Mouse (Mus musculus) cerebellum, adult 8-10 months (tissue): ENCODE results near the gene Arf6.
A peak's percentile ranks its signal among the peaks of the same experiment; 100 is the strongest.
"Not testable (repeated sequence)": the region's sequence is repeated elsewhere in the genome, so short reads cannot be mapped to it uniquely, and the experiment has no call there.

ENCODE experiments used
- DNase-seq: peaks from one replicate; pipeline ENCODE4 v3.0.0; 2022

The Arf6 gene

DNA sequence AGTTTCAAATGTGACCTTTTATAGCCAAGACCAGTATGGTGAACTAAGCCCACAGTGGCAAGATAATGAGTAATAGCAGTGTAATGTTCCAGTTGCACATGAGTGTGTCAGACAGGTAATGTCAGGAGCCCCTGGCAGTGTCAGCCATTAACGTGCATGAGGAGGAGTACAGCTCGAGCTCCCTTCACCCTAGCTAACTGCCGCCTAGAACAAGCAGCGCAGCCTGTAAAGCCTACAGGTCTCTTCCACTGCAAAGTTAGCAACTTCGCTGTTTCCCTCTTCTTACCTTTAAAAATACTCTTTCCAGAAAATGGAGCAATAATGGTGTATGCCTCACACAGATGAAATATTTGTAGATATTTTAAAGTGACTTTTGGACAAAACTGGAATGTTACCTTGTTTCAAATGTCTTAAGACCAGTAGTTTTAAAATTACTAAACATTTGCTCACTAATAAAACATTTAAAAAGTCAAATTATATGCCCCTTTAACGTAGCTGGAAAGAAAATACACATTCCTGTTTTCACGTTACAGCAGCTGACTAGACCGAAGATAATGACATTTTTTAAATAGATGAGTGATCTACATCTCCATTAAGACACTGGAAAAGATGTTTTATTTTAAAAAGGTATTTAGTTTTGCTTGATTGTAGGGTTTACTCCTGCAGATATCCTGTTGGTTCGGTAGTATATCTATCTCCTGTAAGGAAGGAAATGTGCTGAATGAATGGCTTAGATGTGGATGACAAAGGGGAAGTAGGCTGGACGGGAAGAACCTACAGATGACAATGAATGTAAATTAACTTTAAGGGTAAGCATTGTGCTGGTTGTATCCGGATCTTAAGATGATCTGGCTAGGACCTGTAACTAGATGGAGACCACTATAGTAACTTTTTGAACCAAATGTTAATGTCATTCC lies 2.2 kb downstream of the Arf6 start:
- DNase-seq = no peak

DNA sequence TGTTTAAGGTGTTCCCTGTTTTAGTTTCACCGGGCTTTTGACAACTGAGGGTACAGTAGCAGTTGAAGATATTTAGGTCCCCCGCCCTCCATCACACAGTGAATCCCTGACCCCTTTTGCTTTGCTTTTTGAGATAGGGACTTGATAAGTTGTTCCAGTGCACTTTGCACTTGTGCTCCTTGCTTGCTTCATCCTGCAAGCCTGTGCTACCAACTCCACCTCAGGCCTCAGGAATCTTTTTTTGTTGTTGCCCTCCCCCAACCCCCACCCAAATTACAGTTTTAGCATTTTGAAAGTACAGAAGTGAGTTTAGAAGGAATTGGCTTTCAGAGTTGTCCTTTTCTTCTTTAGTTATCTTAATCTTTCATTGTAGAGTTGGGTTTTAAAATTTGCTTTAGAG lies 4.2 kb downstream of the Arf6 start:
- DNase-seq = no peak

DNA sequence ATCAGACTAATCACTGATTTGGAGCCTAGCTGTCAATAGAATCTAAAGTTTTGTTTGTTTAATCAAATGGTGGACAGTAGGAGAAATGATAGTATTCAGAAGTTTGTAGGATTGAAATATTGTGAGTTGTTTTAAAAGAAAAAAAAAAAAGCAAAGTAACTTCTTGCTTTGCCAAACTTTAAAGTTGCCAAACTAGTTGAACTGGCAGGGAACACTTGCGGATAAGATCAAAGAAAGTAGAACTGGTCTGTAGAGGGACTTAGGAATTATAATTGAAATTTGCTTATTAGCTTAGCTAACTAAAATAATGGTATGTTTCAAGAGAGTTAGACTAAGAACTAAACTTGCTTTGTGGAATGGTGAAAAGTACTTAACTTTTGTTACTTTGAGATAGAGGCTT lies 5.2 kb downstream of the Arf6 start:
- DNase-seq = no peak

DNA sequence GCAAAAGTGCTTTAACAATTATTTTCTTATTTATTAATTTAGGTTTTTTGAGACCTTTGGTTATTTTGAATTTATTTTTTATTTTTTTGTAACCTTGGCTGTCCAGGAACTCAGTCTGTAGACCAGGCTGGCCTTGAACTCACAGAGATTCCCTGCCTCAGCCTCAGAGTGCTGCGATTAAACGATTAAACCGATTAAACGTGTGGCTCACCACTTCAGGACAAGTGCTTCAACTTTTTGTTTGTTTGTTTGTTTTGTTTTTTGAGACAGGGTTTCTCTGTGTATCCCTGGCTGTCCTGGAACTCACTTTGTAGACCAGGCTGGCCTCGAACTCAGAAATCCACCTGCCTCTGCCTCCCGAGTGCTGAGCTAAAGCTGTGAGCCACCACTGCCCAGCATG lies 5.7 kb downstream of the Arf6 start:
- DNase-seq = not testable (repeated sequence)

DNA sequence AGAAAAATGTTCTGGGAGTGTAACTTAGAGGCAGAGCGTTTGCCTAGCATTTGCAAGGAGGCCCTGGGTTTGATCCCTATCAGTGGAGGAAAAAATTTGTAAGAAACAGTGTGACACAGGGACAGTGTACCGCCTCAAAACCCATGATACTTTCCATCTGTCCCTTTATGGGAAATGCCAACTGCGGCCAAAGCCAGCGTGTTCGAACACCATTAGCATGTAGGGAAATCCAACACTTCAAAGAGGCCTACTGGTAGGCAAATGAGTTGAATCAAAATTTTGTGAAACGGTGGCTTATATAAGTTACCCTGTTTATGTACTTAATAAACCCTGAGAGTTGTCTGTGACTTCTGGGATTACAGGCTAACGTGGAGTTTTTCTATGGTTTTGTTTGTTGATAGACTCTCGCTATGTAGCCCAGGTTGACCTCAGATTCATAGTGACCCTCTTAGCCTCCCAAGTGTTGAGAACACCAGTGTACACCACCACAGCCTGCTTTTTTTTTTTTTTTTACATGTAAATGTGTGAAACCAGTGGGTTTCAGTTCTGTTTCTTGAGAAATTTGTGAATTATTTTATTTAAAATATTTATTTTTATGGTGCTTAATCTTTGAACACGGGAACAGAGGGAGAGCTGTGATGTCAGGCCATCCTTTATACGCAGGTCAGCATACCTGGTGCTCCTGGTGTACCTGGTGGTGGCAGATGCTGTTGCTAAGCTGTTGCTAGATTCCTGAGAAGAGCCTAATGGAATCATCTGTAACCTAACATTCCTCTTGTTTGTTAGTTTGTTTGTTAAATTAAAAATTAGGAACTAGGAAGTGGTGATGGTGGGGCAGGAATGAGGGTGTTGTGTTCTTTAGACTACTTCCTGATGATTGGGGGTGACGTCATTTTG lies 6.9 kb downstream of the Arf6 start:
- DNase-seq = no peak

DNA sequence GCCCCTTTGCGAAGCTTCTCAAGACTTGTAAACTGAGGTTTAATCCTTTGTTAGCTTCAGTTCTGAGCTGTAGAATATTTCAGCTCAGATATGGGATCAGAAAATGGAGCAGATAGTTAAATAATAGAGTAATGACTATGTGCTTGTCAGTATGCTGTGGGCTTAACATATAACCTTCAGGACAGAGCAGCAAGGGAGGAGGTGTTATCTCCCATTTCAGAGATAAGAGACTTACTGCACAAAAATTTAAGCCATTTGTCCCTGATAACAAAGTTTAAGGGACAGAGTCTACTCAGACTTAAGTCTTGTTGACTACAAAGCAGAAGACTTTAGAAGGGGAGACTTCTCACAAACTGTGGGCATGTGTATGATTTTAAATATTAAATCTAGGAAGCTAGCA lies 10.9 kb downstream of the Arf6 start:
- no peak for DNase-seq

DNA sequence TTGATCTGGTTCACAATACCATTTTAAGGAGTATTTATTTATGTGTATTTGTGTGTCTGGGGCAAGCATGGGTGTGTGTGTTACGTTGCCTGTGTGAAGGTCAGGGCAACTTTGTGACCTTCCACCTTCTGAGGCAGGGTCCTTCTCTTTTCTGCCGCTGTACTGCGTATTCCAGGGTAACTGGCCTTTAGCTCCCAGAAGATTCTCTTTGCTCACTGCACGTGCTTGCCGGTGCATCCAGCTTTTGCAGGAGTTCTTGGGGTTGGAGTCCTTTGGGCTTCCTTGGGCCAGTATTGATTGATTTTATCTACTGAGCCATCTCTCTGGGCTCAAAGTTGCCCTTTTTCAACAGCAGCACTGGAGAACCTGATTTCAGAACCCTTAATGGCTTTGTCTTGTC lies 12.7 kb downstream of the Arf6 start:
- no peak for DNase-seq

DNA sequence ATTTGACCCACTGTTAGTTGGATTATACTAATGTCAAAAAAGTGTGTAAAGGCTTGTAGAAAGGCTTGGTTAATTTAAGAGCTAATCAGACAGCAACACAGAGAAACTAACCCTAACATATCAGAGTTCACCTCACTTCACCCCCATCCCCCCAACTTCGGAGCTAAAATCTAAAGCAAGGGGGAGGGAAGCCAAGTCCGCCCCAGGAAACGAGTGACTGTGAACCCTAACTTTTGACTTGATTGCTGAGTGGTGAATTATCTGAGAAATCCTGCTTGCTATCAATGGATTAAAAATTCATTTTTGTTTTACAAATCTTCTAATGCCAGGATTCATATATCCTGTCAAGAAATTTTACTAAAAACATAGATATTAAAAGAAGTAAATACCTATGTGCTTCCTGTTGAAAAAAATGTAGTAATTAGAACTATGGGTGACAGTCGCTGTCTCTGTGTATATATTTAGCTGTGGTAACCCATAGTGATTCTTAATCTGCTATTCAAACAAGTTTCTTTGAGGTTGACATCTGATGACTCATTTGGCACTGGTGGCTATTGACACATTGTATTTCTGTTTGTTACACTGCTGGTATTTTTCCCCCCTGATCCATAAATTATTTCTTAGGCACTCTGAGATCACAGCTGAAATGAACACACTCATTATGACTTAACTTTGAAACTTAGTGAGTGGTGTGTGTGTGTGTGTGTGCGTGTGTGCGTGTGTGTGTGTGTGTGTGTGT lies 13.8 kb downstream of the Arf6 start:
- no peak for DNase-seq

DNA sequence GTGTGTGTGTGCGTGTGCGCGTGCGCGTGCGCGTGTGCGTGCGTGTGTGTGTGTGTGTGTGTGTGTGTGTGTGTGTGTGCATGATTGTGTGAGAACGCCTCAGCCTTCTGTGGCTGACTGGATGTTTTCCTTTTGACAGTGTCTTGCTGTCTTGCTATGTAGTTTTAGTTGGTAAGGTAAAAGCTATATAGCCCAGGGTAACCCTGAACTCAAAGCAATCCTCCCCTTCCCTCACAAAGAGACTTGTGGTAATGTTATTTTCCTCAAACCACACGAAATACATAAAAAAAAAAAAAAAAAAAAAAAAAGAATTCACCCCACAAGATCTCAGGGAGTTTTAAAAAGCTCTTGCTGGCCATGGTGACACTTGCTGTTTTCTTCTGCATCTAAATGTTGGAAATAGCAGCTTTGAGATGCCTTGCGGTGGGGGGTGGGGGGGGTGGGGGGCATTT lies 14.4 kb downstream of the Arf6 start:
- not testable (repeated sequence) for DNase-seq

DNA sequence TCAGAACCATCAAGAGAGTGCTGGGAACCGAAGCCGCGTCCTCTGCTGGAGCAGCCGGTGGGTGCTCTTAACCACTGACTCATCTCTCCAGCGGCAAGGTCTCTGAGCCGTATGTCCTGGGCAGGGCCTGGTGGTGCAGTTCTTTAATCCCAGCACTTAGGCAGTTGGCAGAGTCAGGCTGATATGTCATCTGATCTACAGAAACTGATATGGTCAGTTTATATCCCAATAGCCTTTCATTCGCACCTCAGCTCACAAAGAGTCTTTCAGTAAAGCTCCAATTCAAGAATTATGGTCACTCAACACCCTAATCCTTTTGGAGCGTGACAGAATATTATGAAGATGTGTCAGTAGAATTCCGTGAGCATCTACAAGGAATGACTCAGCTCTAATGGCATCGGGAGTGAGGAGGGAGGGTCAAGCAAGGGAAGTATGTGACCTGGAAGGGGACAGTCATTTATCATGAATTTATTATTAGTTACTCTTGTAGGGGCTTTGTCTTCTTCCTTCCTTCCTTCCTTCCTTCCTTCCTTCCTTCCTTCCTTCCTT lies 16.4 kb downstream of the Arf6 start:
- no peak for DNase-seq

DNA sequence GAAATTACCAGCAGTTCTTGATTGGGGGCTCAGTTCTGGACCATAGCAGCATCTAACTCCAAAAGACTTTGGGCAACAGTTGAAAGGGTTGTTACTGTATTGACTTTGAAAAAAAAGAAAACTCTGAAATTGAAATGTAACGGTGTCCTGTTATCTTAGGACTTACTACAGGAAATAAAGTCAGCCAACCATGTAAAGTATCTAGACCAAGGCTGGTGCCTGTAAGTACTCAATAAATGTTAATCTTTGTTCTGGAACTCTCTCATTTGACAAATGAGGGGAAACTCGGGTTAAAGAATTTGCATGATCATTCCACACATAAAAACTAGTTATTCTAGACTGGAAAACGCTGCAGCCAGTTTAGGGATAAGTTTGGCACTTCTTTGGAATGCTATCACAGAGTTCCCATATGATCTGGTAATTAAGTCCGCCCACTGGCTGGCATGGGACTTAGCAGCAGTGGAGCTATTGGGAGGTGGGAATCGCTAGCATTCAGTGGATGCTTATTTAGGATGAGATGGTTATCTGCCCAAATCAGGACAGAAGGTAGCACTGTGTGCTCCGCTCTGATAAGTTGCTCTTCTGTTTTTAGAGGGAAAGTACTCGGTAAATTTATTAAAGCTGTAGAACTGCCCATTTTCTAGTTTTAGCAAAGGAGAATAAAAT lies 17.5 kb downstream of the Arf6 start:
- DNase-seq = no peak

DNA sequence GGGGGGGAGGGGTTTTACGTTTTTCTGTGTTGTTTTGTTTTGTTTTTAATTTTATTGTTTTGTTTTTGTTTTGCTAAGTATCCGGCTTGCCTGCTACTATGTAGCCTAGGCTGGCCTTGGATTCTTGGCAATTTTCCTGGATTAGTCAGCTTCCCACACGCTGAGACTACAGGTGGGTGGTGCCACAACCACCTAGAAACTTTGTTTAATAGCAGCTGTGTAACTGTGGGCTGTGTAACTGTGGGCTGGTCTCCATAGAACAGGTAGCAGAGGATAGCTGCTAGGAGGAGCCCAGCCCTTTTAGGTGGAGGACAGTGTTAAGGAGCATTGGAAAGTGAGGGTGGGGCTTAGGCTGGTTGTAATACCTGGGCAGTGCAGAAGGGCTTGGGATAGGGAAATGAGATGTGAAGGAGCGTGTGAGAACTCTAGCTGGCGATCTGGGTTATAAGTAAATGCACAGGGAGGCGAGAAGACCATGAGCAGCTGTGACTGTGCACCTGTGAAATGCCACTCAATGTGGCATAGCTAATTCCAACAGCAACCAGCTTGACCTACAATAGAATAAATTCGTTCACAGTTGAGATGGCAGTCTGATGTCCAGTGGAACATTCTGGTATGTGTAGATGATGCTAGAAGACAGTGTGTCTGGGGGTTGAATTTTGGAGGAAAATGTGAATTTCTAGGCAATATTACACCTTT lies 18.2 kb downstream of the Arf6 start:
- DNase-seq = no peak

DNA sequence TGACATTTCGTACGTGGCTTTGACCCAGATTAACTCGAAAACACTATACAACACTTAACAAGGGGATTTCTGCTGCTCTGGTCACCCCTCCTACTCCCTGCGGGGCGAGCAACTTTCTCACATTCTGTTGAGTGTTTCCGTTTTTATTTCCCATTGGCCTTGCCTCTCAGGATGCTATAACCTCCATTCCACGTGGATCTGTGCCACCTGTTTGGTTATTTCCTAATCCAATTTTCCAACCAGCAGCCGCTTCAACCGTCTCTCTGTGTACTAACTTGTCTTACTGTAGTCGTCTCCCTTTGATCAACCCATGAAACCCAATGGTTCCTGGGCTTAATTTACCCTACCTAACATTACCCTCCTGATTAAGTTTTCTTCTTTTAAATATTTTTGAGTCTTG lies 21.1 kb downstream of the Arf6 start:
- no peak for DNase-seq

DNA sequence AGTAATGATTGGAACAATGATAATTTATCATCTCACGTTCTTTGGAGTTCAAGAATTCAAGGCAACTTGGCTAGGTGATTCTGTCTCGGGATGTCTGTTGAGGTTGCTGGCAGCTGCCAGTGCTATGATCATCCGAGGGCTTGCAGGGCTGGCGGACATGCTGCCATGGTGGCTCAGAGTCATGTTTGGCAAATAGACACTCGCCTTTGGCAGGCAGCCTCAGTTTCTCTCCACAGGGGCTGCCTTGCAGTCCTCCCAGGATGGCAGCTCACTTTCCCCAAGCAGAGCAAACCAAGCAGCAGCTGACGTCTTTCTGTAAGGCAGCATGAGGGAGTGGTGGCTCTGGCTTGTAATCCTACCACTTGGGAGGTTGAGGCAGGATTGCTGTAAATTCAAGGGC lies 22.5 kb downstream of the Arf6 start:
- peak; percentile 89 for DNase-seq

DNA sequence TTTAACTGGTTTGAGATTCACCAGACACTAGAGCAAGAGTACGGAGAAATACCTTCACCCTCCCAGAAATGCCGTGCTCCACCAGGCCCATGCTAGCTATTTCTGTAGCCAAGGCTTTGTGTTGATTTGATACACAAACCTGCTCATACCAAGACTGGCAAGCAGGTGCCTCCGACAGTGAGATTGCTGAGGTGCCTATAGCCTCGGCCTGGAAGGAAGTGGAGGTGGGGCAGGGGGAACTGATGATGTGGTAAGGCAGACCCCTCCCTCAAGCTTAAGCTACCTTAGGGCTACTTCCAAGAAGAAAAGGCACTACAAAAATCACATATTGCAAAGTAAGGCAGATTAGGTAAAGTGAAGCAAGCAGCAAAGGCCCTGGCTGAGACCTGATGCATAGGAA lies 28.4 kb downstream of the Arf6 start:
- no peak for DNase-seq

DNA sequence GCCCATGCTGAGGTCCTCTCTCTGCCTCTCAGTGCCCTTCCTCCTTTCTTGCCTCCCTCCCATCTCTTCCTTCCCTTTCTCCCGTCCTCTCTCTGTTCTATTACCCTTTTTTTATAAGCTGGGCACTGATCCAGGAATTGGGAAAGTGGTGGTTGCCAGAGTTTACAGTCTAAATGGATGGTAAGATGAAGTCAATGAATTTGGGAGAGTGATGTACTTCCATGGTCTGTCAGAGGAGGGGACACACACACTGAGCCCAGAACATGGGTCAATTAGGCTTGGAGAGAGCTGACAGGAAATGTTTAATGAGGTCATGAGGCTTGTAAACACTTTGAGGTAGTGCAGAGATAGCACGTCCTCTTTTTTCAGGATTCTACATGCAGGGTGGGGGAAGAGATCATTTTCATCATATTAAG lies 28.9 kb downstream of the Arf6 start:
- DNase-seq = no peak

DNA sequence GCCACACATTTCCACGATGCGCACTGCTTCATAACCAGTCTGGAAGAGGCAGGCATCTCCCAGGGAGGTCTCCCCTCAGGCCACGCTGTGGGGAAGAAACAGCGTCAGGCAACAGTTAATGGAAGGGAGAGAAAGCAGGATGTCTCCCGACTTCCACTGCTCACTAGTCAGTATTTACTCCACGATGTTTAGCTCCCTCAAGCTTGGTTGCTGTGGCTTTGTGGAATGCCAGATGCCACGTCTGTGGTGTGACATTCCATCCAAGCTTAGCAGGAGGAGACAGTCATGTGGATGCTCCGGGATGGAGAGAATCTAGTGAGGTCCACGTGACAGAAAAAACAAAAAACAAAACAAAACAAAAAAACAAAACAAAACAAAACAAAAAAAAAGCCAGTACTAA lies 30.1 kb downstream of the Arf6 start:
- no peak for DNase-seq

DNA sequence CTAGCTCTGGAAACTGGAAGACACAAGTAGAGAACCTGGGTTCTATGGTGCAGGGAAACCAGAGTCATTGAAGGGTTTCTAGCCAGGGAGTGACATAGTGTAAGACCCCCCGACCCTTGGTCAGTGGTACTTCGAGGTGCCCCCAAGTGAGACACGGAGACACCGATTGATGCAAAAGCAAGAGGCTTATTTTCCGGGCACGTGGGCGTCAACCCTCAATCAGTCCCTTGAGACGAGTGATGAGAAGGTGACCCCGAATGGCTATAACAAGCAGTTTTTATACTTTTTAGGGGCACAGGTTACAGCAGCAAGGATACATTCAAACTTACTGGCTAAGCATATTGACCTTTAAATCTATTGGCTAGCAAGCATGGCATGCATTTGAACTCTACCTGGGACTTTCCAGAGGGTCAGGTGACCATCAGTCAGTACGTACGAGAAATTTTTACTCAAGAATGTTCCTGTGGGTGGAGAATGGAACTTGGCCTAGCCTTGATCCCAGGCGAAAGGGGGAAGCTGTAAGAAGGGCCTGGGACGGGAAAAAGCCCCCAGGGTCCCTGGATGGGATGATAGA lies 30.7 kb downstream of the Arf6 start:
- no peak for DNase-seq

DNA sequence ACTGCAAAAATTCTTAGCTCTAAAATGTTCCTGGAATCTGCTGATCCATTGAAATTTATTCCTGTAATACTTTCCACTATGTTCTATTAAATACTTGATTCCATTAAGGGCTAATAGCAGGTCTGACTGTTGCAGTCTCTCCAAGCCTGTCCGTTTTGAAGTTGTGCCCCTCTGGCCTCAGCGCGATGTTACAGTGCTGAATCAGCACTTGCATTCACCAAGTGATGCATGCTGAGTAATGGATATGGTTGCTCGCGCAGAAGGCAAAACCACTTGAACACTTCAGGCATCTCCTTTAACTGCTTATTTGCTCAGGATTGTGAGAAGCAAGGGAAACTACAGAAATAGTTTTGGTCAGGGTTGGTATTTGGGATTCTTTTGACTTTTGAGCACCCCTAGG lies 38.8 kb downstream of the Arf6 start:
- DNase-seq = no peak

DNA sequence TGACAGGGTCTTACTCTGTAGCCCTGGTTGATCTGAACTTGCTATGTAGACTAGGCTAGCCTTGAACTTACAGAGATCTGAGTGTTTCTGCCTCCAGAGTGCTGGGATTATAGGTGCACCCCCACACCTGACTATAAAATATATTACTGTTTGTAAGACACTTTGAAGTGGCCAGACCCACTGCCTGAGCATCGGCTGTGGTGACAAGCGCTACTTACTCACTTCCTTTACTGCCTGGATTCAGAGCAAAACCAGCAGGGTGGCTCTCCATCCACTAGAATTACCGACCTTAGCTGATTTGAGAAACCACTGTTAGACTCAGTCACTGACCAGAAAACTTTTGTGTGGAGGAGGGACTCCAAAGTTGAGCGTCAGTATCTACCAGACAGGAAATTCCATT lies 40.0 kb downstream of the Arf6 start:
- no peak for DNase-seq

DNA sequence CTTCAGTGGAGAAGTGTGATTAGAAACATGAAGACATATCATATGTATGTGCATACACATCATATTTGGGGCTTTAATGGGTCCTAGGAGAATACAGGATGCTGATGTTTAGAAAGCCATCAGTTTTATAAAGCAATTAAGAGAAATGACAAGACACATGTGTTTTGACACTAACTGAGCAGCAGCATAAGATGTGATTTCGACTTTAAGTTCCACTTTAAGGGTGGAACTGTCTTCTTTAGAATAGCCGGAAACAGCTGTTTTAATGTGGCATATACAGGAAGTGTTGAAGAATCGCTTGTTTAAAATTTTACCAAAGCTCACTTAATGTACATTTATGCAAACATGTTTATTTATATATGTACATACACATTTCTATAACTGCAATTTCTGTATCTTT lies 41.4 kb downstream of the Arf6 start:
- DNase-seq = no peak
